Mouse (Mus musculus) ES-E14 (cell line): Measurements from ENCODE around the gene Map6. TPM values are rescaled to one million over a fixed set of nuclear protein-coding genes. Genes with fewer than 3 reads are reported as not detected.

Experiments used
- DNase-seq: peaks from one replicate; pipeline ENCODE4 v3.0.0-alpha.2; 2013; ENCODE audit warnings: low read depth, low spot score
- H3K27ac ChIP-seq: 2 replicates; pipeline ENCODE4 v1.5.1; 2012; ENCODE audit warnings: low read depth, mild to moderate bottlenecking, low read length, moderate library complexity, mixed read lengths; ENCODE audit not compliant: poor library complexity, insufficient read depth, severe bottlenecking
- H3K36me3 ChIP-seq: 2 replicates; pipeline ENCODE4 v1.6.1; 2012; ENCODE audit warnings: mild to moderate bottlenecking, low read length, moderate library complexity, mixed read lengths; ENCODE audit not compliant: control insufficient read depth, poor library complexity, insufficient read depth, severe bottlenecking
- H3K4me1 ChIP-seq, 2 experiments: fragments of 150-350 bp in 1 of 2; sonication (generic) in 1 of 2; 2 replicates each; pipeline ENCODE4 v1.6.1; 2012; ENCODE audit warnings: low read length in 2 of 2, mild to moderate bottlenecking in 1 of 2, mixed read lengths in 1 of 2; ENCODE audit not compliant: control insufficient read depth in 2 of 2, insufficient read depth in 2 of 2, poor library complexity in 1 of 2
- H3K4me3 ChIP-seq, 2 experiments: fragments of 150-350 bp in 1 of 2; sonication (generic) in 1 of 2; 2 replicates each; pipeline ENCODE4 v1.5.1; 2012; ENCODE audit warnings: low read length in 2 of 2, low read depth in 1 of 2, mild to moderate bottlenecking in 1 of 2, mixed read lengths in 1 of 2; ENCODE audit not compliant: insufficient read depth in 1 of 2, poor library complexity in 1 of 2, severe bottlenecking in 1 of 2
- H3K9ac ChIP-seq: 2 replicates; pipeline ENCODE4 v1.6.1; 2012; ENCODE audit warnings: low read depth, mild to moderate bottlenecking, low read length, mixed read lengths; ENCODE audit not compliant: poor library complexity, insufficient read depth, severe bottlenecking
- H3K9me3 ChIP-seq: fragments of 150-350 bp; sonication (generic); 2 replicates; pipeline ENCODE4 v1.6.1; 2012; ENCODE audit warnings: low read depth, mild to moderate bottlenecking, low read length; ENCODE audit not compliant: control insufficient read depth, insufficient read depth
- CHD2 ChIP-seq: IDR thresholded peaks from 2 replicates; pipeline ENCODE4 v1.6.1; 2014; ENCODE audit warnings: mild to moderate bottlenecking, low read depth, low read length, inconsistent platforms
- HCFC1 ChIP-seq: IDR thresholded peaks from 2 replicates; pipeline ENCODE4 v1.6.1; 2012; ENCODE audit warnings: low read length, inconsistent platforms, borderline replicate concordance; ENCODE audit not compliant: insufficient read depth
- MAFK ChIP-seq: IDR thresholded peaks from 2 replicates; pipeline ENCODE4 v1.6.1; 2014; ENCODE audit warnings: mild to moderate bottlenecking, low read depth, low read length, inconsistent platforms; ENCODE audit not compliant: insufficient read depth
- ZC3H11A ChIP-seq: IDR thresholded peaks from 2 replicates; pipeline ENCODE4 v1.6.1; 2012; ENCODE audit warnings: low read depth, mild to moderate bottlenecking, inconsistent platforms, low read length, borderline replicate concordance
- ZNF384 ChIP-seq: IDR thresholded peaks from 2 replicates; pipeline ENCODE4 v1.6.1; 2012; ENCODE audit warnings: low read depth, low read length, inconsistent platforms
- in situ Hi-C, 2 experiments: fragments of 600-800 bp; cut with MboI; formaldehyde crosslinking; loops; one replicate each; pipeline ENCODE4 v1.15.1; 2025; ENCODE audit warnings: low sequenced_read_pairs in 2 of 2, inconsistent platforms in 1 of 2; ENCODE audit not compliant: unreplicated experiment in 2 of 2
- total RNA-seq: library from RNA; depleted of rRNA; stranded (reverse); fragments of 300-350 nt; gene quantifications from 2 replicates; pipeline ENCODE4 v1.2.3, GENCODE M21; 2012; rRNA removed

Map6 gene
- 6.7 and 13.5 TPM in 2 replicates for total RNA-seq

DNA sequence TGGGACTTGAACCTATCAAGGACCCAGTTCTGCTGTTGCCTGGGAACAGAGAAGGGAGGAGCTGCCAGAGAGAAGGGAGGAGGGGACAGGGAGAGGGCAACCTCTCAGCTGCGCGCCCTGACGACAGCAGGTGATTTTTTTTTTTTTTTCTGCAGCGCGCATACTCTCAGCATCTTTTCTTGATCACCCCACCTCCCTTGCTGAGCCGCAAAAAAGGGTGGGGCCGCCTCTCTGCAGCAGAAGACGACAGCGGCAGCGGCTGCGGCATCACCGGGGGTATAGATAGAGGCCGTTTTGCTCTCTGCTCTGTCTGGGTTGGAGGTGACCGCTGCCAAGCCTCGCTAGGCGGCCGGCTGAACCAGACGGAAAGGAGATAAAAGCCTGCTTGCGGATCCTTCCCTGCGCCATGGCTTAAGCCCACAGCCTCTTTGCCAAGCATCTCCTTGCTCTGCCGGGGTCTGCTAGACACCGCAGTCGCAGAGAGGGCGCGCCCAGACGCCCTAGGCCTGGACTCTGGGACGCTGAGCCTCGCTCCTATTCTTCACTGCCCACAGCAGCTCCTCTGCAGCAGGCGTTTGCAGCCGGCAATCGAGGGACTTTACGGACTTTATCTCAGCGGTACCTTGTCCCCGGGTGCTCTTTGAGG, at the start of gene Map6:
Gene Map6, plus strand, starts transcription at position 197 of the 646 bp plus-strand sequence.
- peak within 1 kb of the TSS; percentile 54; the same call in 1 of the 2 replicates for H3K9ac ChIP-seq
- H3K9me3 ChIP-seq = no peaks in the 10 kb centered on the region
- peak within 1 kb of the TSS; percentile 57 to 60 for H3K4me3 ChIP-seq
- in situ Hi-C loops = no loop called here
- DNase-seq = no peak
- peaks cover 3 to 20% of the 10 kb centered on the region in 2 experiments; a peak in 3 of 4 replicates for H3K4me1 ChIP-seq
- TF ChIP-seq ZNF384 (peak; percentile 94), HCFC1 (no peak), CHD2 (no peak), MAFK (no peak)
- H3K27ac ChIP-seq = no peak within 1 kb of the TSS
- H3K36me3 ChIP-seq = 0 out of 2 replicates have a peak, but pooled peaks cover 2% of the 10 kb centered on the region

DNA sequence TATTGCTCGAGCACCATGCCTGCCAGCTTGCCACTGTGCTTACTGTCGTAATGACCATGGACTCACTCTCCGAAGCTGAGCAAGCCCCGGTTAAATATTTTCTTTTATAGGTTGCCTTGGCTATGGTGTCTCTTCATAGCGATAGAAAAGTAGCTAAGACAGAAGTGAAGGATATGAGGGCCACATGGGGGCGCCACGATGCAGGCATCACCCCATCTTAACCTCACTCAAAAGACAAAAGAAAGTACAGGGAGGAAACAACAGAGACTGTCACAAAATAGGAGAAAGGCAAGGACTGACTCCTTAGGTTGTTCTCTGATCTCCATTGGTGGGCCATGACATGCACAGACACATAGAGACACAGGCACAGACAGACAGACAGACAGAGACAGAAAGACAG, 43.0 kb upstream of the Map6 start:
- no peaks in the 10 kb centered on the region for H3K4me1 ChIP-seq
- H3K36me3 ChIP-seq = no peaks in the 10 kb centered on the region
- no peak for TF ChIP-seq MAFK
- TF ChIP-seq CHD2 = no peak
- no peak for TF ChIP-seq ZNF384
- TF ChIP-seq ZC3H11A = no peak
- no peak for TF ChIP-seq HCFC1
- no peaks in the 10 kb centered on the region for H3K9me3 ChIP-seq
- in situ Hi-C loops = no loop called here
- H3K4me3 ChIP-seq = no peak overlapping the region
- DNase-seq = no peak
- H3K27ac ChIP-seq = no peak overlapping the region
- no peak overlapping the region for H3K9ac ChIP-seq

- no peak for DNase-seq
- Histone ChIP-seq H3K9ac (no peak overlapping the region), H3K9me3 (no peaks in the 10 kb centered on the region), H3K36me3 (no peaks in the 10 kb centered on the region), H3K4me1 (no peaks in the 10 kb centered on the region), H3K27ac (no peak overlapping the region), H3K4me3 (no peak overlapping the region)
- no peak for TF ChIP-seq MAFK
- TF ChIP-seq ZC3H11A = no peak
- no peak for TF ChIP-seq HCFC1
- no peak for TF ChIP-seq ZNF384
- in situ Hi-C loops = no loop called here
Measured at GRCm38 (mm10) chr7:99224648-99225190, 42.5 kb upstream of the Map6 start.

GRCm38 (mm10) chr7:99225421-99225820, 41.8 kb upstream of the Map6 start:
- H3K9me3 ChIP-seq = no peaks in the 10 kb centered on the region
- no peaks in the 10 kb centered on the region for H3K36me3 ChIP-seq
- H3K27ac ChIP-seq = no peak overlapping the region
- in situ Hi-C loops = no loop called here
- DNase-seq = no peak
- H3K4me1 ChIP-seq = no peaks in the 10 kb centered on the region
- no peak for TF ChIP-seq HCFC1
- H3K4me3 ChIP-seq = no peak overlapping the region
- no peak overlapping the region for H3K9ac ChIP-seq

- no peaks in the 10 kb centered on the region for H3K9me3 ChIP-seq
- no peak overlapping the region for H3K27ac ChIP-seq
- H3K9ac ChIP-seq = no peak overlapping the region
- no peak for DNase-seq
- H3K4me3 ChIP-seq = no peak overlapping the region
- in situ Hi-C loops = no loop called here
- H3K4me1 ChIP-seq = no peaks in the 10 kb centered on the region
- TF ChIP-seq CHD2 = no peak
- no peak for TF ChIP-seq ZC3H11A
- TF ChIP-seq MAFK = no peak
- TF ChIP-seq HCFC1 = no peak
- no peak for TF ChIP-seq ZNF384
- H3K36me3 ChIP-seq = no peaks in the 10 kb centered on the region
Measured at GRCm38 (mm10) chr7:99226662-99227061, 40.6 kb upstream of the Map6 start.
